Mouse (Mus musculus): ENCODE results near the gene Cox14. TPM values are rescaled to one million over a fixed set of nuclear protein-coding genes. Genes with fewer than 3 reads are reported as not detected.

Gene Cox14
- polyA plus RNA-seq (2011; ENCODE audit: insufficient read depth, insufficient read length, low read depth, missing spikeins) = 36.3 and 37.8 TPM in 2 replicates

DNA sequence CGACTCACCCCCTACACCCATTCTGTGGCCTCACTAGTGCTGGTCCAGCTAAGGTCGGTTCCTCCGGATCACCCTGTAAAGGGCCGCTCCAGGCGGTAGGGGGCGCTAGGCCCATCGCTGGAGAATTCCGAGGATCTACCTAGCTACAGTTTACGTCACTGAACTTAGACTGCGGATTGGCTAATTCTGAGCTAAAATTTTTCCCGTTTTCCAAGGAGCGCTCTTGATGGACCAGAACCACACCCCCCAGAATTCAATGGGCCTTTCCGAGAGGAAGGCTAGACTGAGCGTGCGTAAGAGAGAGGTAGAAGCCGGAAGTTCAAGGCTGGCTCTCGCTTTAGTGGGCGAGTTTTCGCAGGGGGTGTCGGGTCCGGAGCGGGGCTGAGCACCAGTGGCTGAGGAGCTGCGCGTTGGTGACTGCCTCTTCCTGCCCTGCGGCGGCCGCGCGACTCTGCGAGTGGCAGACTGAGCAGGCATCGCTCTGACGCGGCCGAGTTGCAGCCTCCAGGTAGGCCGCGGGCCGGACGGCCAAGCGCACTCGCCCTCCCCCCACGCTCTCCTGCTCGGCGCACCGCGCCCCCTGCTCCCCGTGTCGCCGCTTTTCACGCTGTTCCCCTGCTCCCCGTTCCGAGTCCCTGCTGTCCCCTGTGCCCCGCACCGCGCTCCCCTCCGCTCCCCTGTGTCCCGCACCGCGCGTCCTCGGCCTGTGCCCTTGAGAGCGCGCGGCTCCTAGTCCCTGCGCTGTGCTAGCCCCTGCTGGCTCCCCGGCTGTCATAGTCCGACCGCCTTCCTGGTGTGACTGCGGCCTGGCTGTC is at the start of gene Cox14:
TSS of gene Cox14 (plus strand) at position 278 of the 815 bp plus-strand sequence.
- Histone ChIP-seq H3K4me3 (ENCODE audit: low read depth, low read length) (peak within 1 kb of the TSS; percentile 93), H3K27me3 (ENCODE audit: control insufficient read depth, insufficient read depth, low read length, poor library complexity, severe bottlenecking) (no peaks in the 10 kb centered on the region), H3K4me1 (ENCODE audit: control insufficient read depth, insufficient read depth, low read length) (peaks cover 7% of the 10 kb centered on the region), H3K27ac (ENCODE audit: insufficient read depth, low read length) (peak within 1 kb of the TSS; percentile 19; the same call in 1 of the 2 replicates), H3K36me3 (ENCODE audit: control insufficient read depth, insufficient read depth, low read length, poor library complexity, severe bottlenecking) (peaks cover 16% of the 10 kb centered on the region), H3K9ac (ENCODE audit: low read depth, poor library complexity, severe bottlenecking) (peak within 1 kb of the TSS; percentile 86), H3K9me3 (replicated peaks; ENCODE audit: control insufficient read depth, insufficient read depth, low read length, poor library complexity, severe bottlenecking) (peaks cover 4% of the 10 kb centered on the region; the same call in 1 of the 2 replicates)
- peak; percentile 95 for TF ChIP-seq CTCF (IDR thresholded peaks at IDR 0.05; ENCODE audit: low read depth, low read length)
- no peak for TF ChIP-seq EP300 (IDR thresholded peaks at IDR 0.05; ENCODE audit: insufficient read depth, low read depth, low read length)
- TF ChIP-seq POLR2A (IDR thresholded peaks at IDR 0.05; ENCODE audit: insufficient read depth, low read length) = no peak

DNA sequence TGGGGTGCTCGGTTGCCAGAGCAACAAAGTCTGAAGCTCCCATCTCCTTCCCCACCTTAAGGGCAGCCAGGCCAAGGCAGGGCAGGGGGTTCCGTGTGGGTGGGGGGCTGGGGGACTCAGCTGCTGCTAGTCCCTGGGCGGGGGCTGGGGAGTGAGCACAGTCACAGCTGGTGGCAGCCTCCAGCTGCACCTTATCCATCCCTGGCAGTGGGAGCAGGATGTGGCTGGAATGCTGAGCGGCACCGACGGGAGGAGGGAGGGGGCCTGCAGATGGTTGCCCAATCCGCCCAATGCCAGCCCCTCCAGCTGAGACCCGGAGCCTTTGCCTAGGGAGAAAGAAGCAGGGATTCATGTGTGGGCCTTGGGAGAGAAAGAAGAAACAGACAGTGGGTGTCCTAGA is 48.3 kb upstream of the Cox14 start:
- no peak overlapping the region for H3K9ac ChIP-seq (ENCODE audit: low read depth, poor library complexity, severe bottlenecking)
- no peaks in the 10 kb centered on the region for H3K36me3 ChIP-seq (ENCODE audit: control insufficient read depth, insufficient read depth, low read length, poor library complexity, severe bottlenecking)
- H3K4me1 ChIP-seq (ENCODE audit: control insufficient read depth, insufficient read depth, low read length) = peaks cover 2% of the 10 kb centered on the region
- H3K27ac ChIP-seq (ENCODE audit: insufficient read depth, low read length) = peak overlapping the region; percentile 32; the same call in 1 of the 2 replicates
- no peak overlapping the region for H3K4me3 ChIP-seq (ENCODE audit: low read depth, low read length)
- no peaks in the 10 kb centered on the region for H3K27me3 ChIP-seq (ENCODE audit: control insufficient read depth, insufficient read depth, low read length, poor library complexity, severe bottlenecking)
- TF ChIP-seq EP300 (IDR thresholded peaks at IDR 0.05; ENCODE audit: insufficient read depth, low read depth, low read length) (no peak), POLR2A (IDR thresholded peaks at IDR 0.05; ENCODE audit: insufficient read depth, low read length) (no peak)
- no peaks in the 10 kb centered on the region for H3K9me3 ChIP-seq (replicated peaks; ENCODE audit: control insufficient read depth, insufficient read depth, low read length, poor library complexity, severe bottlenecking)

DNA sequence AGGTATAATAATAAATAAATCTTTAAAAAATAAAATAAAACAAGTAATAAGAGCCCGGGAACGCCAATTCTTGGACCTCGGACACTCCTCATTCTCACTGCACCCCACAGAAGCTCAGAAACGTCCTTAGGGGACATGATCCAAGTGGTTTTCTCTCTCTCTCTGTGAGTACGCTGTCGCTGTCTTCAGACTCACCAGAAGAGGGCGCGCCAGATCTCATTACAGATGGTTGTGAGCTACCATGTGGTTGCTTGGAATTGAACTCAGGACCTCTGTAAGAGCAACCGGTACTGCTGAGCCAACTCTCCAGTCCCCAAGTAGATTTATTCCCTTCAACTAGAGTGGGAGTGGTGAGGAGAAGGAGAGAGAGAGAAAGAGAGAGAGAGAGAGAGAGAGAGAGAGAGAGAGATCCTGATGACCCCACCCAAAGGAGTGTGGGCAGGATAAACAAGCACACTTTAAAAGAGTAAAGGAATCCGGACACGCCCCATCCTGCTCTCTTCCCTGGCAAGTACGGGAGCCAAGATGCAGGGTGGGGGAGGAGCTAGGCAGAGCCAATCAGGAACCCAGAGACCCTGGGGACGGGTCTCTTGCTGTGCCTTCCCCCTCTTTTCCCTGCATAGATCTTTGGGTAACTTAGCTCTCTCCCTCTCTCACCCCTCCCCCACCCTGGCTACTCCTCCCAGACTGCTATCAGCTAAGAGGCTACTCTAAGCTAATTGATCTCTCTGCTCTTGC is 47.2 kb upstream of the Cox14 start:
- Histone ChIP-seq H3K9ac (ENCODE audit: low read depth, poor library complexity, severe bottlenecking) (peak overlapping the region; percentile 39; the same call in 1 of the 2 replicates), H3K27ac (ENCODE audit: insufficient read depth, low read length) (peak overlapping the region; percentile 92), H3K9me3 (replicated peaks; ENCODE audit: control insufficient read depth, insufficient read depth, low read length, poor library complexity, severe bottlenecking) (no peaks in the 10 kb centered on the region), H3K4me1 (ENCODE audit: control insufficient read depth, insufficient read depth, low read length) (peaks cover 3% of the 10 kb centered on the region), H3K36me3 (ENCODE audit: control insufficient read depth, insufficient read depth, low read length, poor library complexity, severe bottlenecking) (no peaks in the 10 kb centered on the region), H3K27me3 (ENCODE audit: control insufficient read depth, insufficient read depth, low read length, poor library complexity, severe bottlenecking) (no peaks in the 10 kb centered on the region), H3K4me3 (ENCODE audit: low read depth, low read length) (0 out of 2 replicates have a peak overlapping the region, but pooled peaks have one; percentile 36)
- peak; percentile 64 for TF ChIP-seq CTCF (IDR thresholded peaks at IDR 0.05; ENCODE audit: low read depth, low read length)
- no peak for TF ChIP-seq EP300 (IDR thresholded peaks at IDR 0.05; ENCODE audit: insufficient read depth, low read depth, low read length)
- TF ChIP-seq POLR2A (IDR thresholded peaks at IDR 0.05; ENCODE audit: insufficient read depth, low read length) = no peak

DNA sequence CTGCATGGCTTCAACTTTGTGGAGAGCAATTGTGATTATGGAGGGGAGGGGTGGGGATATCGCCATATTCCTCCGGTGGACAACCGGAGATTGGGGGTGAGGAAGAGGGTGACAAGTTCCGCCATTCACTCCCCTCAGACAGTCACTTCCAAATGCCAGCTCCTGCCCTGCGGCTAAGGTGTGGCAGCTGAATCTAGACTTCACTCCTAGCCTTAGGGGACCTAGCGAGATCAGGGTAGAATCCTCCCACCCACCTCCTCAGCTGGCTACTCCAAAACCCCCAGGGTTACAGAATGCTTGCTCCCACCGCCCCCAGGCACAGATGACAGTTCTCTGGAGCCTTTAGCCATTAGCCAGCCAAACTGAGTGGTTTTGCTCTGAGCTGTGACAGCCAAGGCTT is 46.4 kb upstream of the Cox14 start:
- no peaks in the 10 kb centered on the region for H3K27me3 ChIP-seq (ENCODE audit: control insufficient read depth, insufficient read depth, low read length, poor library complexity, severe bottlenecking)
- TF ChIP-seq EP300 (IDR thresholded peaks at IDR 0.05; ENCODE audit: insufficient read depth, low read depth, low read length) (peak; percentile 22; the same call in 1 of the 2 replicates), POLR2A (IDR thresholded peaks at IDR 0.05; ENCODE audit: insufficient read depth, low read length) (no peak), CTCF (IDR thresholded peaks at IDR 0.05; ENCODE audit: low read depth, low read length) (no peak)
- peak overlapping the region; percentile 92 for H3K27ac ChIP-seq (ENCODE audit: insufficient read depth, low read length)
- peaks cover 3% of the 10 kb centered on the region for H3K4me1 ChIP-seq (ENCODE audit: control insufficient read depth, insufficient read depth, low read length)
- H3K4me3 ChIP-seq (ENCODE audit: low read depth, low read length) = peak overlapping the region; percentile 36; the same call in 1 of the 2 replicates
- H3K36me3 ChIP-seq (ENCODE audit: control insufficient read depth, insufficient read depth, low read length, poor library complexity, severe bottlenecking) = no peaks in the 10 kb centered on the region
- H3K9ac ChIP-seq (ENCODE audit: low read depth, poor library complexity, severe bottlenecking) = no peak overlapping the region
- no peaks in the 10 kb centered on the region for H3K9me3 ChIP-seq (replicated peaks; ENCODE audit: control insufficient read depth, insufficient read depth, low read length, poor library complexity, severe bottlenecking)

DNA sequence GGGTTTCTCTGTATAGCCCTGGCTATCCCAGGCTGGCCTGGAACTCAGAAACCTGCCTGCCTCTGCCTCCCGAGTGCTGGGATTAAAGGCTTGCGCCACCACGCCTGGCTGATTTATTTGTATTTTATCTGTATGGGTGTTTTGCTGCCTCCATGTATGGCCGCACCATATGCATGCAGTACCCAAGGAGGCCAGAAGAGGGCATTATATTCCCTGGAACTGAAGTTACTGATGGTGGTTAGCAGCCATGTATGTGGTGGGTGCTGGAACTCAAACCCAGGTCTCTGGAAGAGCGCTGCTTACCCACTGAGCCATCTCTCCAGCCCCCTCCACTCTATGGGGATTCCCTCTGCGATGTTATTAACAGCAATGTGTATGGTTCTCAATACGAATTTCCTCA is 42.5 kb upstream of the Cox14 start:
- peak; percentile 55 for TF ChIP-seq CTCF (IDR thresholded peaks at IDR 0.05; ENCODE audit: low read depth, low read length)
- no peak for TF ChIP-seq EP300 (IDR thresholded peaks at IDR 0.05; ENCODE audit: insufficient read depth, low read depth, low read length)
- no peaks in the 10 kb centered on the region for H3K9me3 ChIP-seq (replicated peaks; ENCODE audit: control insufficient read depth, insufficient read depth, low read length, poor library complexity, severe bottlenecking)

More for the DNA sequence above, 42.5 kb upstream of the Cox14 start:
- Histone ChIP-seq H3K4me3 (ENCODE audit: low read depth, low read length) (no peak overlapping the region), H3K4me1 (ENCODE audit: control insufficient read depth, insufficient read depth, low read length) (peaks cover 3% of the 10 kb centered on the region), H3K9ac (ENCODE audit: low read depth, poor library complexity, severe bottlenecking) (no peak overlapping the region), H3K27me3 (ENCODE audit: control insufficient read depth, insufficient read depth, low read length, poor library complexity, severe bottlenecking) (no peaks in the 10 kb centered on the region), H3K27ac (ENCODE audit: insufficient read depth, low read length) (no peak overlapping the region), H3K36me3 (ENCODE audit: control insufficient read depth, insufficient read depth, low read length, poor library complexity, severe bottlenecking) (no peaks in the 10 kb centered on the region)
